Mouse (Mus musculus) heart, embryonic 15.5 days (tissue): Measurements from ENCODE around the gene Satb1. TPM values are rescaled to one million over a fixed set of nuclear protein-coding genes. Genes with fewer than 3 reads are reported as not detected.

Experiments used
- ATAC-seq: fragments of 200-750 bp; cut with Nextera tagmentation; replicated peaks from 2 replicates; pipeline ENCODE4 v1.8.0; 2017; ENCODE audit warnings: low read depth, moderate TSS enrichment; ENCODE audit not compliant: insufficient number of reproducible peaks, insufficient read depth, low FRiP score
- H3K27ac ChIP-seq: fragments of 300-500 bp; sonication (generic); 2 replicates; pipeline ENCODE4 v1.5.1; 2015; ENCODE audit warnings: mild to moderate bottlenecking, inconsistent platforms
- H3K27me3 ChIP-seq: fragments of 300-500 bp; sonication (generic); 2 replicates; pipeline ENCODE4 v1.6.1; 2015; ENCODE audit warnings: inconsistent platforms
- H3K36me3 ChIP-seq: fragments of 300-500 bp; sonication (generic); 2 replicates; pipeline ENCODE4 v1.6.1; 2015; ENCODE audit warnings: mild to moderate bottlenecking, inconsistent platforms
- H3K4me1 ChIP-seq: fragments of 300-500 bp; sonication (generic); replicated peaks from 2 replicates; pipeline ENCODE4 v1.6.1; 2015; ENCODE audit warnings: inconsistent platforms
- H3K4me2 ChIP-seq: fragments of 300-500 bp; sonication (generic); 2 replicates; pipeline ENCODE4 v1.6.1; 2015; ENCODE audit warnings: inconsistent platforms, mild to moderate bottlenecking, moderate library complexity
- H3K4me3 ChIP-seq: fragments of 300-500 bp; sonication (generic); 2 replicates; pipeline ENCODE4 v1.5.1; 2015; ENCODE audit warnings: mild to moderate bottlenecking, inconsistent platforms
- H3K9ac ChIP-seq: fragments of 300-500 bp; sonication (generic); 2 replicates; pipeline ENCODE4 v1.6.1; 2015; ENCODE audit warnings: mild to moderate bottlenecking, inconsistent platforms
- H3K9me3 ChIP-seq: fragments of 300-500 bp; sonication (generic); replicated peaks from 2 replicates; pipeline ENCODE4 v1.6.1; 2016; ENCODE audit warnings: inconsistent platforms
- WGBS: fragments of 180-500 bp; shearing (Covaris S2); methylation state at CpG from one replicate; pipeline ENCODE4 v1.1.7; 2015; ENCODE audit warnings: mixed read lengths; 5-methylcytosine and 5-hydroxymethylcytosine counted together
- polyA plus RNA-seq: library from polyadenylated mRNA; unstranded; fragments of >200 nt; fragmentation: Nextera tagmentation; extraction: Ambion mirVana; gene quantifications from 2 replicates; pipeline ENCODE4 v1.2.1, GENCODE M21; 2015

The Satb1 gene
- polyA plus RNA-seq, 1 experiment from 2014 or later: 8.0 TPM

GRCm38 (mm10) chr17:51695271-51695670 is 137.8 kb downstream of the Satb1 start:
- Histone ChIP-seq H3K9me3 (no peaks in the 10 kb centered on the region), H3K4me3 (no peak overlapping the region), H3K9ac (no peak overlapping the region), H3K27ac (no peak overlapping the region), H3K4me2 (no peak overlapping the region), H3K4me1 (no peaks in the 10 kb centered on the region), H3K36me3 (no peaks in the 10 kb centered on the region), H3K27me3 (no peaks in the 10 kb centered on the region)
- ATAC-seq: no peak
- 78% methylated on average over 2 of the region's 2 CpGs for WGBS

DNA sequence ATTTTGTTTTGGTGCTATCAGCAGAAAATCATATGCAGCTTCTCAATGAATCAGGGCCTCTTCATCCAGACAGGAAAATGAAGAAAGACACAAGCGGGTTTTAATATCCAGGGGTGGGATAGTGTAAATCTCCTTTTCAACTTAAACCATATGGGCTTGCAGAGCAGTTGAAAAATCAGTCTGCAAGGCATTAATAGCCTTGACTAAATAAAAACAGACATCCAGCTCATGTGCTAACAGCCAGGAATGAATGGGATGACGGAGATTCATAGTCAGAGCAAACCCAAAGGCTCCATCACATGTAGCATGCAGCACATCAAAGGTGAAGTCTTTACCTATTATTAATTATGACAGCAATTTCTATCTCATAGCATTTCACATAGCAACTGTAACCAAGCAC is 142.6 kb downstream of the Satb1 start:
- no peak overlapping the region for H3K4me3 ChIP-seq
- no peak overlapping the region for H3K27ac ChIP-seq
- H3K36me3 ChIP-seq: no peaks in the 10 kb centered on the region
- H3K4me1 ChIP-seq: no peaks in the 10 kb centered on the region
- H3K4me2 ChIP-seq: no peak overlapping the region
- H3K27me3 ChIP-seq: no peaks in the 10 kb centered on the region
- H3K9ac ChIP-seq: no peak overlapping the region
- ATAC-seq: no peak
- H3K9me3 ChIP-seq: no peaks in the 10 kb centered on the region
- 71% methylated on average over 2 of the region's 2 CpGs for WGBS

- Histone ChIP-seq H3K27me3 (no peaks in the 10 kb centered on the region), H3K4me1 (no peaks in the 10 kb centered on the region), H3K9me3 (no peaks in the 10 kb centered on the region), H3K36me3 (no peaks in the 10 kb centered on the region), H3K9ac (no peak overlapping the region), H3K4me2 (no peak overlapping the region), H3K27ac (no peak overlapping the region), H3K4me3 (no peak overlapping the region)
- ATAC-seq: no peak
- 82% methylated on average over 4 of the region's 4 CpGs for WGBS
These were observed 145.9 kb downstream of the Satb1 start for GRCm38 (mm10) chr17:51687226-51687625.
